Mouse (Mus musculus) limb, embryonic 13.5 days (tissue): ENCODE results near the gene 2510009E07Rik. TPM values are rescaled to one million over a fixed set of nuclear protein-coding genes. Genes with fewer than 3 reads are reported as not detected.
"Not testable (repeated sequence)": the region's sequence is repeated elsewhere in the genome, so short reads cannot be mapped to it uniquely, and the experiment has no call there.

ENCODE experiments used
- ATAC-seq: fragments of 200-750 bp; cut with Nextera tagmentation; 2 replicates; pipeline ENCODE4 v1.8.0; 2017; ENCODE audit warnings: low read depth, moderate number of reproducible peaks, moderate TSS enrichment; ENCODE audit not compliant: low FRiP score
- H3K27ac ChIP-seq: fragments of 300-500 bp; sonication (generic); 2 replicates; pipeline ENCODE4 v1.5.1; 2015; ENCODE audit warnings: inconsistent platforms, mild to moderate bottlenecking, moderate library complexity
- H3K27me3 ChIP-seq: fragments of 300-500 bp; sonication (generic); 2 replicates; pipeline ENCODE4 v1.6.1; 2015; ENCODE audit warnings: mild to moderate bottlenecking, inconsistent platforms
- H3K36me3 ChIP-seq: fragments of 300-500 bp; sonication (generic); 2 replicates; pipeline ENCODE4 v1.6.1; 2015; ENCODE audit warnings: inconsistent platforms, mild to moderate bottlenecking, moderate library complexity
- H3K4me1 ChIP-seq: fragments of 300-500 bp; sonication (generic); 2 replicates; pipeline ENCODE4 v1.6.1; 2015; ENCODE audit warnings: inconsistent platforms
- H3K4me2 ChIP-seq: fragments of 300-500 bp; sonication (generic); replicated peaks from 2 replicates; pipeline ENCODE4 v1.6.1; 2015; ENCODE audit warnings: inconsistent platforms, mild to moderate bottlenecking, moderate library complexity
- H3K4me3 ChIP-seq: fragments of 300-500 bp; sonication (generic); 2 replicates; pipeline ENCODE4 v1.5.1; 2015; ENCODE audit warnings: moderate library complexity, mild to moderate bottlenecking, inconsistent platforms
- H3K9ac ChIP-seq: fragments of 300-500 bp; sonication (generic); 2 replicates; pipeline ENCODE4 v1.6.1; 2015; ENCODE audit warnings: mild to moderate bottlenecking, inconsistent platforms
- H3K9me3 ChIP-seq: fragments of 300-500 bp; sonication (generic); 2 replicates; pipeline ENCODE4 v1.6.1; 2016; ENCODE audit warnings: inconsistent platforms
- WGBS: fragments of 180-500 bp; shearing (Covaris S2); methylation state at CpG from one replicate; pipeline ENCODE4 v1.1.7; 2015; 5-methylcytosine and 5-hydroxymethylcytosine counted together
- polyA plus RNA-seq: library from polyadenylated mRNA; unstranded; fragments of >200 nt; fragmentation: Nextera tagmentation; extraction: Ambion mirVana; gene quantifications from 2 replicates; pipeline ENCODE4 v1.2.1, GENCODE M21; 2015

2510009E07Rik gene
- polyA plus RNA-seq, 1 experiment from 2014 or later: 26.3 TPM

DNA sequence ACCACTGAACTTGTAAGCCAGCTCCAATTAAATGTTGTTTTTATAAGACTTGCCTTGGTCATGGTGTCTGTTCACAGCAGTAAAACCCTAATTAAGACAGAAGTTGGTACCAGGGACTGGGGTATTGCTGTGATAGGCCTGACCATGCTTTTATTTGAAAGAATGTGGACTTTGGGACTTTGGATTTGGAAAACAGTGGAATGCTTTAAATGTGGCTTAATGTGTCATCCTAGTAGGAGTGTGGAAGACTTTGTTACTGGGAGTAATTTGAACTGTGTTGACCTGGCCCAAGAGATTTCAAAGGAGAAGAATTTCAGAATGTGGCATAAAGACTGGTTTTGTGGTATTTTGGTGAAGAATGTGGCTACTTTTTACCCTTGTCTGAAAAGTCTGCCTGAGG lies 21.4 kb downstream of the 2510009E07Rik start:
- not testable (repeated sequence) for H3K27ac ChIP-seq, H3K4me2 ChIP-seq, H3K27me3 ChIP-seq, H3K9me3 ChIP-seq, H3K9ac ChIP-seq, ATAC-seq, H3K4me3 ChIP-seq, H3K4me1 ChIP-seq
- H3K36me3 ChIP-seq: peaks cover 18% of the 10 kb centered on the region

DNA sequence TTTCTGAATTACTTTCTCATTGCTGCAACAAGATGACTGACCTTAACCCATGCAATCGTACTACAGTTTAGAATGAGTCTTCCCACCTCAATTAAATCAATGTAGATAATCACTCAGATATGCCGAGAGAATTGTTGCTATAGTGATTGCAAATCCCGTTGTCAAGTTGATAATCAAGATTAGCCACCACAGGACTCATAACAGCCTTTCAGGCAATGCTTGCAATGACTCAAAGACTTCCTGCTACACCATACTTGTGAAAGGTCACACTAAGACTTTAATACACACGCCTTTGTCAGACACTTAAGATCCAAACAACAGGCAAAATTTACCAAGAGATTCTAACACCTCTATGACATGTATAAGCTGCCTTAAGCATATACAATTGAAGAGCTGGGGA lies 22.6 kb downstream of the 2510009E07Rik start:
- no peak overlapping the region for H3K27ac ChIP-seq
- no peak overlapping the region for H3K4me2 ChIP-seq
- 88% methylated on average over 4 of the region's 4 CpGs for WGBS
- ATAC-seq: no peak
- H3K4me3 ChIP-seq: no peak overlapping the region
- H3K27me3 ChIP-seq: no peaks in the 10 kb centered on the region
- H3K36me3 ChIP-seq: peaks cover 9% of the 10 kb centered on the region
- H3K9me3 ChIP-seq: peaks cover 4% of the 10 kb centered on the region; the same call in 1 of the 2 replicates
- no peaks in the 10 kb centered on the region for H3K4me1 ChIP-seq
- H3K9ac ChIP-seq: no peak overlapping the region

- no peak for ATAC-seq
- H3K36me3 ChIP-seq: no peaks in the 10 kb centered on the region
- no peak overlapping the region for H3K27ac ChIP-seq
Measured at GRCm38 (mm10) chr16:21665423-21665986, 29.0 kb downstream of the 2510009E07Rik start.

DNA sequence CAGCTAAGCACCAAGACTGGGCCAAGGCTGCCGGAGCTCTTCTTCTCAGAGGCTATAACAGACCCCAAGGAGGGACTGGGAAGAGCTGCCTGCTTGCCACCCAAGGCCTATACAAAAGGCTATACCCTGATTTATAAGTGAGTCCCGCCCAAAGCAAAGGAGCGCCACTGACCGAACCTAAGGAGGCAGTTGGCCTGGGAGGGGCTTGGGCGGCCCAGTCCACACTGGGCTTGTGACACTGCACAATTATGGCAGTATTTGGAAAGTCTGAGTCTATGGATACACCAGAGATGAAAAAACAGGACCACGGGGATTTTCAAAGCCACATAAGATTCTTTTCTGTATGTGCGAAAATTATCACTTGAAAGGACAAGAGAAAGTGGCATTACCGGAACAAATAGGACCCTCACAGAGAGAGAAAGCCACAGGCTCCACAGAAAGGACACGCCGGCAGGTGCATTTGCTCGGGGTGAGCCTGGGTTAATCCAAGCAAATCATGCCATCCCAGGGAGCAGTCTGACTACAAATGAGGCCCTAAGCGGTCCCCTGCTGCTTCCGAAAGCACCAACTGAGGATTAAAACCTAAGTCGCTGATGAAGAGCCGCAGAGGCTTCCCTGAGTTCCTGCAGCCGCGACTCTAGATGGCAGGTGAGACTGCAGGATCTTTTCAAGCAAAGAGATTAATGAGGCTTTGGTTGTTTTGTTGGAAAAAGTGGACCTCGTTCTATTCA lies 29.7 kb downstream of the 2510009E07Rik start:
- H3K27me3 ChIP-seq: peaks cover 25% of the 10 kb centered on the region
- ATAC-seq: no peak
- H3K9me3 ChIP-seq: peaks cover 7% of the 10 kb centered on the region; the same call in 1 of the 2 replicates
- 28% methylated on average over 18 of the region's 18 CpGs for WGBS
- H3K9ac ChIP-seq: no peak overlapping the region
- no peak overlapping the region for H3K4me2 ChIP-seq
- no peak overlapping the region for H3K4me3 ChIP-seq
- H3K36me3 ChIP-seq: no peaks in the 10 kb centered on the region
- H3K4me1 ChIP-seq: 0 out of 2 replicates have a peak, but pooled peaks cover 5% of the 10 kb centered on the region
- H3K27ac ChIP-seq: no peak overlapping the region

More at GRCm38 (mm10) chr16:21665423-21665986, 29.0 kb downstream of the 2510009E07Rik start:
- Histone ChIP-seq H3K4me2 (no peak overlapping the region), H3K9me3 (peaks cover 7% of the 10 kb centered on the region; the same call in 1 of the 2 replicates), H3K4me1 (0 out of 2 replicates have a peak, but pooled peaks cover 3% of the 10 kb centered on the region), H3K27me3 (peaks cover 25% of the 10 kb centered on the region), H3K9ac (no peak overlapping the region), H3K4me3 (no peak overlapping the region)
- 22% methylated on average over 4 of the region's 4 CpGs for WGBS

DNA sequence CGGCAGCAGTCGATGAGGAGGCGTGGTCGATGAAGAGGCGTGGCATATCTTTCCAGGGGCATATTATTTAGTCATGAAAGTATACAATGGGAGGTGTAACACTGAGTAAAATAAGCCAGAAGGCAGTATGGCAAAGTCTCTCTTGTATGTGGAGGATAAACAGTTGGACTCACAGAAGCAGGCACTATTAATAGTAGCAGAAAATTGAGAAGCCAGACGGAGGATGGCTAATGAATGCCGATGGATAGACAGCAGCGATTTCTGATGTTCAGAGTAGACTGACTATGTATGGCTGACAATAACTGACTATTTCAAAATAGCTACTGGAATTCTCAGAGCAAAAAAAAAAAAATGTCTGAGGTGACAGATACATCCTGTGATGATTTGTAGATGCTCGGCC lies 38.5 kb downstream of the 2510009E07Rik start:
- no peak overlapping the region for H3K27ac ChIP-seq
- no peak overlapping the region for H3K4me3 ChIP-seq
- no peak for ATAC-seq
- H3K4me2 ChIP-seq: no peak overlapping the region
- no peaks in the 10 kb centered on the region for H3K9me3 ChIP-seq
- no peak overlapping the region for H3K9ac ChIP-seq
- H3K4me1 ChIP-seq: 0 out of 2 replicates have a peak, but pooled peaks cover 5% of the 10 kb centered on the region
- WGBS: 92% methylated on average over 9 of the region's 9 CpGs
- H3K36me3 ChIP-seq: peaks cover 39% of the 10 kb centered on the region
- no peaks in the 10 kb centered on the region for H3K27me3 ChIP-seq

- Histone ChIP-seq H3K4me3 (no peak overlapping the region), H3K9ac (no peak overlapping the region), H3K27ac (no peak overlapping the region), H3K9me3 (no peaks in the 10 kb centered on the region), H3K4me2 (no peak overlapping the region), H3K27me3 (no peaks in the 10 kb centered on the region), H3K4me1 (0 out of 2 replicates have a peak, but pooled peaks cover under 1% of the 10 kb centered on the region), H3K36me3 (peaks cover 39% of the 10 kb centered on the region)
- WGBS: 49% methylated on average over 6 of the region's 6 CpGs
- ATAC-seq: no peak
Measured at GRCm38 (mm10) chr16:21655291-21655690, 39.2 kb downstream of the 2510009E07Rik start.

DNA sequence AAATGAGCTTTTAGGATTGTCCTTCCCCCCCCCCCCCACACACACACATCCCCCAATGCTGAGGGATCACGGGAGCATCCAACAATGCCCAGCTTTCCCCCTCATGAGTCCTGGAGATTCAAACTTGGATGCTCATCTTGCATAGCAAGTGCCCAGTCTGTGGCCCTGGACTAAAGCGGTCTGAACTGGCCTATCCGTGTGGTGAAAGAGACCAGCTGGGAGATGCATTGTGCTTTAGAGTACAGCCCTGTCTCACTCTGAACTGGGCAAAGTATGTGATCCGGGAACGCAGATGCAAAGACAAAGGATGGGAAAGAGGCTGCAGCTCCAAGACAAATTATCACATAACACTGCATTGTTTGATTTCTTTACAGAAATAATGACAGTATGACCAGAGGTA lies 40.1 kb downstream of the 2510009E07Rik start:
- no peaks in the 10 kb centered on the region for H3K9me3 ChIP-seq
- H3K27me3 ChIP-seq: no peaks in the 10 kb centered on the region
- H3K4me3 ChIP-seq: no peak overlapping the region
- WGBS: 91% methylated on average over 5 of the region's 5 CpGs
- no peak for ATAC-seq
- H3K36me3 ChIP-seq: peaks cover 35% of the 10 kb centered on the region
- no peaks in the 10 kb centered on the region for H3K4me1 ChIP-seq
- no peak overlapping the region for H3K9ac ChIP-seq
- no peak overlapping the region for H3K27ac ChIP-seq
- H3K4me2 ChIP-seq: no peak overlapping the region

DNA sequence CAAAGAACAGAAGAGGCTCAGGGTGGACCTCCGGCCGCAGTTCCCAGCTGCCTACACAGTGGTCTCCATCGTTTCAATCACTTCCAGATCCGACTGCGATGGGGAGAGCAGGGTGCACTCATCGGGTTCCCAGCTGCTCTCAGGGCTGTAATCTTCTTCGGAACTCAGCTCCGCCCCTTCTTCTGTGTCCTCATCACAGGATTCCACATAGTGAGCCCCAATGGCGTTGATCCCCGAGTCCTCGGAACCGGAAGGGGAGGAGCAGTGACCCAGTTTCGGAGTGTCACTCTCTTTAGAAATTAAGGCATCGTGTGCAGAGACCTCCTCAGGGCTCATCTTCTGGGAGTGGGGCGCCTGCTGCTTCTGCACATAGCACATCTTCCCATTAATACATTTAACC lies 41.3 kb downstream of the 2510009E07Rik start:
- Histone ChIP-seq H3K9ac (no peak overlapping the region), H3K4me3 (no peak overlapping the region), H3K9me3 (no peaks in the 10 kb centered on the region), H3K27me3 (no peaks in the 10 kb centered on the region), H3K4me2 (no peak overlapping the region), H3K4me1 (no peaks in the 10 kb centered on the region), H3K36me3 (peaks cover 36% of the 10 kb centered on the region), H3K27ac (no peak overlapping the region)
- ATAC-seq: no peak
- 76% methylated on average over 15 of the region's 15 CpGs for WGBS

GRCm38 (mm10) chr16:21651161-21651560 lies 43.3 kb downstream of the 2510009E07Rik start:
- no peak for ATAC-seq
- Histone ChIP-seq H3K9me3 (no peaks in the 10 kb centered on the region), H3K4me2 (no peak overlapping the region), H3K9ac (no peak overlapping the region), H3K27ac (no peak overlapping the region), H3K4me3 (no peak overlapping the region), H3K4me1 (no peaks in the 10 kb centered on the region), H3K36me3 (peaks cover 32% of the 10 kb centered on the region), H3K27me3 (no peaks in the 10 kb centered on the region)
- WGBS: 93% methylated on average over 4 of the region's 4 CpGs

DNA sequence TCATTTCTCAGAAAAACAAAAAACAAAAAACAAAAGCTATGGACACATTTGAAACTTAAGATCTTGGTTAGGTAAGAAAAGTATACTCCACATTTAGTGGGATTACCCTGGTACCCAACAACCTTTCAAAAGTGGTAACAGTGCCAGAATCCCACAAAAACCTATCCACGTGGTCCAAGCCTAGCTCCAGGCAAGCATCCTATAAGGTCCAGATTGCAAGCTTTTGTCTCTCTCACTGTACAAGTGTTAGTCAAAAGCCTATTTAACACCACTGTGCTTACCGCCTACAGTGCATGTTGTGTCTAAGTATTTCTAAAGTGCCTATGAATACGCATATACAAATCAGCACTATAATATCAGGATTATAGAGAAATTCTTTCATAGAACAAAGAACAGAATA lies 44.2 kb downstream of the 2510009E07Rik start:
- no peak overlapping the region for H3K4me3 ChIP-seq
- H3K9me3 ChIP-seq: no peaks in the 10 kb centered on the region
- H3K27me3 ChIP-seq: no peaks in the 10 kb centered on the region
- 79% methylated on average over 3 of the region's 3 CpGs for WGBS
- H3K4me2 ChIP-seq: no peak overlapping the region
- H3K36me3 ChIP-seq: peaks cover 32% of the 10 kb centered on the region
- H3K27ac ChIP-seq: no peak overlapping the region
- no peak overlapping the region for H3K9ac ChIP-seq
- H3K4me1 ChIP-seq: no peaks in the 10 kb centered on the region
- no peak for ATAC-seq

- Histone ChIP-seq H3K9ac (no peak overlapping the region), H3K27ac (no peak overlapping the region), H3K36me3 (peaks cover 32% of the 10 kb centered on the region), H3K4me1 (peaks cover 9% of the 10 kb centered on the region), H3K4me2 (no peak overlapping the region), H3K9me3 (no peaks in the 10 kb centered on the region), H3K4me3 (no peak overlapping the region), H3K27me3 (no peaks in the 10 kb centered on the region)
- ATAC-seq: no peak
- WGBS: 83% methylated on average over 4 of the region's 4 CpGs
Measured at GRCm38 (mm10) chr16:21648800-21649199, 45.7 kb downstream of the 2510009E07Rik start.

DNA sequence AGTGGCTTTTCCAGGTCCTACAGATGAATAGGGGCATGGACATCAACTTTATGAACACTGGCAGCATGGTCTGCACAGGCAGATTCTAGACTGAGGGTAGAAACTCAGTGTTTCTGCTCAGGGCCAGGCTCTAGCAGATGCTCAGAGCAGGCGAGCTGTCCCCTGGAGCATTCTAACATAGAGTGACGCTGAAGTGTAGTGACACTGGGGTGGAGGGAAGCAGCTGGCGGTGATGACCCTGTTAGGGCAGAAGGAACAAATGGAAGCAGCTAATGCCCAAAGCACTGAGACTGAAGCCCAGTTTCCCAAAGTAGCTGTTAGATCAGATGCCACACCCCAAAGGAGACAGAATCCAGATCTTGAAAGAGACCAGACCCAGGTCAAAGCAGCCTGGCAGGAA lies 48.0 kb downstream of the 2510009E07Rik start:
- WGBS: 67% methylated on average over 3 of the region's 3 CpGs
- no peak overlapping the region for H3K27ac ChIP-seq
- H3K27me3 ChIP-seq: no peaks in the 10 kb centered on the region
- H3K9me3 ChIP-seq: no peaks in the 10 kb centered on the region
- no peak overlapping the region for H3K4me2 ChIP-seq
- H3K4me1 ChIP-seq: peaks cover 13% of the 10 kb centered on the region
- H3K9ac ChIP-seq: no peak overlapping the region
- no peak overlapping the region for H3K4me3 ChIP-seq
- H3K36me3 ChIP-seq: peaks cover 12% of the 10 kb centered on the region
- no peak for ATAC-seq
